Mouse (Mus musculus): ENCODE results near the gene Dlgap4.

GRCm38 (mm10) chr2:156668625-156669024 is 55.1 kb downstream of the Dlgap4 start:
- TF ChIP-seq CTCF (conservative IDR thresholded peaks at IDR 0.05 in 1 of 2, IDR thresholded peaks at IDR 0.05 in 1 of 2; ENCODE audit: low read depth in 2 of 2, low read length in 2 of 2) (no peak), NRF1 (IDR thresholded peaks at IDR 0.05; ENCODE audit: low read depth, low read length) (no peak), POLR2AphosphoS2 (IDR thresholded peaks at IDR 0.05; ENCODE audit: low read depth, low read length) (no peak), SMC3 (IDR thresholded peaks at IDR 0.05; ENCODE audit: low read depth, low read length) (no peak), PAX5 (IDR thresholded peaks at IDR 0.05; ENCODE audit: low read length) (no peak), ZKSCAN1 (IDR thresholded peaks at IDR 0.05; ENCODE audit: borderline replicate concordance, low read depth, low read length) (no peak), BHLHE40 (IDR thresholded peaks at IDR 0.05; ENCODE audit: low read depth, low read length) (no peak), POLR2A (IDR thresholded peaks at IDR 0.05; ENCODE audit: low read depth, low read length) (no peak), CHD1 (IDR thresholded peaks at IDR 0.05; ENCODE audit: low read depth, low read length) (no peak), ELF1 (IDR thresholded peaks at IDR 0.05; ENCODE audit: low read depth, low read length) (no peak), JUN (IDR thresholded peaks at IDR 0.05; ENCODE audit: insufficient read depth, low read depth, low read length) (no peak), HCFC1 (IDR thresholded peaks at IDR 0.05; ENCODE audit: low read depth, low read length) (no peak)
